9 mouse cellular contexts compared by ENCODE assay signal in the genomic region with DNA sequence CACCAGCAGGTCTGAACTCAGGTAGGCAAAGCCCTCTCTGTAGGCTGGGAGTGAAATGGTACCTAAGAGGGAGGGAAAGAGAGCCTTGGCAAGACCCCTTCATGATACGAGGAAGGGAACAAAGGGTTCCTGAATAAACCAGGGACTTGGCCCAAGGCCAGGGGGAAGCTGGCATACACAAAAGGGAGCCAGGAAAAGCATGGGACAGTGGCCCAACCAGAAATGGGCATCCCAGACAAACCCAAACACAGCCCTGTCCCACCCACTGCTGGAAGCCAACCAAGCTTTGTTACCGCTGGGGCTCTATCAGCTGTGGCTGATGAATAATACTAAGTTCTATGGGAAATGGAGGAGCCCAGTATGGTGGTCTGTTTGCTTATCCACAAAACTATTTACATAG. TPM values are rescaled to one million over a fixed set of nuclear protein-coding genes. Genes with fewer than 3 reads are reported as not detected.
DNase-seq lines count a peak whose midpoint lies in the region; ATAC-seq and TF ChIP-seq lines count a peak whose summit lies in the region.
"Had no signal": no experiment of that assay in that cellular context is flagged by ENCODE, and none has a peak within 500 bp of the region (broad histone marks: within the 10 kb centered on the region; RNA-seq: fewer than 3 reads in every experiment).

No protein-coding gene starts in this region.

- H3K4me3 ChIP-seq in liver, postnatal 0 days (ENCODE audit: low read depth, low read length), result no peak overlapping the region
- H3K4me3 ChIP-seq in midbrain, embryonic 16.5 days (ENCODE audit: low read depth, low read length), result no peak overlapping the region
- H3K4me3 ChIP-seq: erythroblast, embryonic 14.5 days had no signal

- no peak for TF ChIP-seq CTCF in liver, postnatal 0 days (IDR thresholded peaks at IDR 0.05; ENCODE audit: low read depth)

- no peaks in the 10 kb centered on the region for H3K4me1 ChIP-seq in liver, postnatal 0 days (ENCODE audit: insufficient read depth)
- H3K4me1 ChIP-seq in midbrain, embryonic 16.5 days (ENCODE audit: control insufficient read depth, insufficient read depth, low read length), result no peaks in the 10 kb centered on the region; the same call in 1 of the 2 replicates

- H3K36me3 ChIP-seq in liver, postnatal 0 days (replicated peaks; ENCODE audit: insufficient read depth, low read length), result no peaks in the 10 kb centered on the region
- no peaks in the 10 kb centered on the region for H3K36me3 ChIP-seq in midbrain, embryonic 16.5 days (ENCODE audit: control insufficient read depth, insufficient read depth, low read length)

- H3K9ac ChIP-seq in liver, postnatal 0 days (replicated peaks), result no peak overlapping the region
- H3K9ac ChIP-seq in midbrain, embryonic 16.5 days (ENCODE audit: low read depth, low read length), result no peak overlapping the region

- ATAC-seq in liver, postnatal 0 days, result no peak
- no peak for ATAC-seq in midbrain, embryonic 16.5 days

- intact Hi-C loops in heart, postnatal 25 days (cut with DNase I), result loop anchor here (2.0 kb wide), 1 partner anchor 35 kb away; a partner anchor contains a TSS

- DNase-seq in adrenal gland, adult 2 months, result peak; percentile 35
- DNase-seq in adrenal gland, postnatal 4 days (ENCODE audit: low spot score in 2 of 2), result no peak
- peak; percentile 19 for DNase-seq in kidney, adult 9 months
- DNase-seq in kidney, adult 11 months, result no peak
- peak; percentile 67 for DNase-seq in heart, postnatal 25 days (ENCODE audit: low spot score)
- peak; percentile 91 for DNase-seq in lung, postnatal 14 days
- DNase-seq in liver, postnatal 0 days, result no peak

- no peaks in the 10 kb centered on the region for H3K9me3 ChIP-seq in liver, postnatal 0 days (ENCODE audit: low read length)
- no peaks in the 10 kb centered on the region for H3K9me3 ChIP-seq in midbrain, embryonic 16.5 days (replicated peaks; ENCODE audit: control insufficient read depth, low read length, poor library complexity, severe bottlenecking)

- H3K27me3 ChIP-seq in liver, postnatal 0 days (ENCODE audit: insufficient read depth, low read length), result no peaks in the 10 kb centered on the region
- no peaks in the 10 kb centered on the region for H3K27me3 ChIP-seq in midbrain, embryonic 16.5 days (ENCODE audit: control insufficient read depth, insufficient read depth, low read depth, low read length)

- no peak overlapping the region for H3K27ac ChIP-seq in liver, postnatal 0 days (ENCODE audit: low read depth)
- H3K27ac ChIP-seq in midbrain, embryonic 16.5 days (ENCODE audit: low read length), result no peak overlapping the region

- WGBS in liver, postnatal 0 days (ENCODE audit: insufficient replicate concordance), result 59% methylated on average over 2 of the region's 2 CpGs
- 49% methylated on average over 2 of the region's 2 CpGs for WGBS in midbrain, embryonic 16.5 days

- H3K4me2 ChIP-seq in liver, postnatal 0 days (ENCODE audit: low read depth, low read length), result no peak overlapping the region
- H3K4me2 ChIP-seq in midbrain, embryonic 16.5 days (ENCODE audit: low read length), result no peak overlapping the region

- TF ChIP-seq EP300 in liver, postnatal 0 days (IDR thresholded peaks at IDR 0.05; ENCODE audit: low read depth), result no peak

RNA-seq across cellular contexts. Expression of a gene that starts 34.4 kb away (rescaled TPM):
- total RNA-seq in adrenal gland, adult 2 months (2021), result 10 to 100 TPM; 10.3 to 11.7 TPM
- polyA plus RNA-seq in adrenal gland, adult 2 months (2012; rRNA removed), result 3.2 and 3.9 TPM in 2 replicates
- 10 to 100 TPM; 11.4 to 13.9 TPM for total RNA-seq in adrenal gland, postnatal 4 days (2021)
- total RNA-seq in heart, postnatal 25 days (2021), result 100 to 1,000 TPM; 381 to 383 TPM
- polyA plus RNA-seq in liver, postnatal 0 days (2015; fragmentation: Nextera tagmentation; extraction: Ambion mirVana), result 2.8 and 3.7 TPM in 2 replicates
- 2.5 and 2.6 TPM in 2 replicates for polyA plus RNA-seq in midbrain, embryonic 16.5 days (2015; fragmentation: Nextera tagmentation; extraction: Ambion mirVana)
- polyA plus RNA-seq: erythroblast, embryonic 14.5 days had no signal

Comparison
In these comparisons a context has a peak if more than half of its experiments do, and no peak if none do; other contexts are left out.
1. DNase-seq: peak in adrenal gland, adult 2 months (single experiment), kidney, adult 9 months (single experiment), heart, postnatal 25 days (single experiment) and lung, postnatal 14 days (single experiment); none in adrenal gland, postnatal 4 days (0 of 2), kidney, adult 11 months (single experiment) and liver, postnatal 0 days (single experiment).
2. RNA of a gene that starts 34.4 kb away (total RNA-seq): 381 to 383 TPM in heart, postnatal 25 days; 11.4 to 13.9 TPM in adrenal gland, postnatal 4 days and 10.3 to 11.7 TPM in adrenal gland, adult 2 months; every median in the first group is over 10 times any median in the second.